Mouse (Mus musculus) stomach, embryonic 15.5 days (tissue): ENCODE data around the gene Ddx4. TPM values are rescaled to one million over a fixed set of nuclear protein-coding genes. Genes with fewer than 3 reads are reported as not detected.
"Not testable (repeated sequence)": the region's sequence is repeated elsewhere in the genome, so short reads cannot be mapped to it uniquely, and the experiment has no call there.

Experiments used
- ATAC-seq: fragments of 200-750 bp; cut with Nextera tagmentation; 2 replicates; pipeline ENCODE4 v1.8.0; 2017; ENCODE audit warnings: low read depth, moderate number of reproducible peaks, moderate TSS enrichment; ENCODE audit not compliant: insufficient read depth, low FRiP score
- H3K27ac ChIP-seq: fragments of 300-500 bp; sonication (generic); 2 replicates; pipeline ENCODE4 v1.5.1; 2015; ENCODE audit warnings: mild to moderate bottlenecking, inconsistent platforms
- H3K27me3 ChIP-seq: fragments of 300-500 bp; sonication (generic); replicated peaks from 2 replicates; pipeline ENCODE4 v1.6.1; 2015; ENCODE audit warnings: inconsistent platforms
- H3K36me3 ChIP-seq: fragments of 300-500 bp; sonication (generic); 2 replicates; pipeline ENCODE4 v1.6.1; 2015; ENCODE audit warnings: inconsistent platforms
- H3K4me1 ChIP-seq: fragments of 300-500 bp; sonication (generic); 2 replicates; pipeline ENCODE4 v1.6.1; 2015; ENCODE audit warnings: inconsistent platforms
- H3K4me2 ChIP-seq: fragments of 300-500 bp; sonication (generic); 2 replicates; pipeline ENCODE4 v1.6.1; 2015; ENCODE audit warnings: mild to moderate bottlenecking, inconsistent platforms
- H3K4me3 ChIP-seq: fragments of 300-500 bp; sonication (generic); replicated peaks from 2 replicates; pipeline ENCODE4 v1.5.1; 2015; ENCODE audit warnings: inconsistent platforms
- H3K9ac ChIP-seq: fragments of 300-500 bp; sonication (generic); 2 replicates; pipeline ENCODE4 v1.6.1; 2015; ENCODE audit warnings: inconsistent platforms
- H3K9me3 ChIP-seq: fragments of 300-500 bp; sonication (generic); 2 replicates; pipeline ENCODE4 v1.6.1; 2016; ENCODE audit warnings: inconsistent platforms
- WGBS: fragments of 180-500 bp; shearing (Covaris S2); methylation state at CpG from one replicate; pipeline ENCODE4 v1.1.7; 2015; 5-methylcytosine and 5-hydroxymethylcytosine counted together
- polyA plus RNA-seq: library from polyadenylated mRNA; unstranded; fragments of >200 nt; fragmentation: Nextera tagmentation; extraction: Ambion mirVana; gene quantifications from 2 replicates; pipeline ENCODE4 v1.2.1, GENCODE M21; 2015

Gene Ddx4
- polyA plus RNA-seq, 1 experiment from 2014 or later, result 0.17 TPM

GRCm38 (mm10) chr13:112625566-112625965 lies 26.7 kb downstream of the Ddx4 start:
- Histone ChIP-seq H3K4me3 (no peak overlapping the region), H3K36me3 (no peaks in the 10 kb centered on the region), H3K9me3 (no peaks in the 10 kb centered on the region), H3K27me3 (no peaks in the 10 kb centered on the region), H3K27ac (no peak overlapping the region), H3K4me2 (no peak overlapping the region), H3K9ac (no peak overlapping the region), H3K4me1 (no peaks in the 10 kb centered on the region)
- no peak for ATAC-seq

DNA sequence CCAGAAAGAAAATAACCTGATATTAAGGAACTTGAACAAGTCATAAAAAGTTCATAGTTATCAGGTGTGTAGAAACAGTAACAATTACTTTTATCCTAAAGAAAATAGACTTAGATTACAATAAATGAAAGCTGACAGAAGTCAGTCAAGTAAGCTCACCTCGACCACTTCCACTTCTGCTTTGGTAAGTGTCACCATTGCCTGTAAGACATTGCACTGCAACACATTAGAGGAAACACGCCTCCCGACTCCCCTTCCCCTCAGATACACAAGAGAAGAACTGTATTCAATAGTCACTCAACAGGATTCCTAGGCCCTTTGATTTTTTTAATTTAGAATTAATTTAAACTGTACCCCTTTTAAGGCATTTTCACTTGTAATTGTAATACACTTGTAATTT lies 27.7 kb downstream of the Ddx4 start:
- Histone ChIP-seq H3K36me3 (no peaks in the 10 kb centered on the region), H3K27me3 (no peaks in the 10 kb centered on the region), H3K9me3 (no peaks in the 10 kb centered on the region), H3K27ac (no peak overlapping the region), H3K9ac (no peak overlapping the region), H3K4me2 (no peak overlapping the region), H3K4me3 (no peak overlapping the region), H3K4me1 (no peaks in the 10 kb centered on the region)
- WGBS, result 60% methylated on average over 3 of the region's 3 CpGs
- ATAC-seq, result no peak

DNA sequence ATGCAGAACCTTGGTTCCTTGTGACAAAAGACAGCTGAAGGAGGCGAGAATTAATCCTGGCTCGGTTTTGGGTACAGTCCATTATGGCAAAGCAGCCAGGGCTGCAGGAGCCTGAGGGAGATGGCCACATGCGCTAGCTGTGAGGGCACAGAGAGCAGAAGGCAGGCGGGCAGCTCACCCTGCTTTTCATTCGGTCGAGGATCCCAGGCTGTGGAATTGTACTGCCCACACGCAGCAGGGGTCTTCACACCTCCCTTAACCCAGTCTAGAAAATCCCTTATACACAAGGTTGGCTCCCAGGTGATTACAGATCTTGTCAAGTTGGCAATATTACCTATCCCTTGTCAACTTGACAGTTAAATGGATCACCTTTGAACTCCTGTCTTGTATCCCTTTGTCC lies 28.6 kb downstream of the Ddx4 start:
- WGBS, result 51% methylated on average over 7 of the region's 7 CpGs
- H3K4me2 ChIP-seq, result no peak overlapping the region
- no peak for ATAC-seq
- H3K4me1 ChIP-seq, result no peaks in the 10 kb centered on the region
- H3K4me3 ChIP-seq, result no peak overlapping the region
- no peaks in the 10 kb centered on the region for H3K27me3 ChIP-seq
- no peak overlapping the region for H3K9ac ChIP-seq
- no peaks in the 10 kb centered on the region for H3K36me3 ChIP-seq
- no peaks in the 10 kb centered on the region for H3K9me3 ChIP-seq
- H3K27ac ChIP-seq, result no peak overlapping the region

DNA sequence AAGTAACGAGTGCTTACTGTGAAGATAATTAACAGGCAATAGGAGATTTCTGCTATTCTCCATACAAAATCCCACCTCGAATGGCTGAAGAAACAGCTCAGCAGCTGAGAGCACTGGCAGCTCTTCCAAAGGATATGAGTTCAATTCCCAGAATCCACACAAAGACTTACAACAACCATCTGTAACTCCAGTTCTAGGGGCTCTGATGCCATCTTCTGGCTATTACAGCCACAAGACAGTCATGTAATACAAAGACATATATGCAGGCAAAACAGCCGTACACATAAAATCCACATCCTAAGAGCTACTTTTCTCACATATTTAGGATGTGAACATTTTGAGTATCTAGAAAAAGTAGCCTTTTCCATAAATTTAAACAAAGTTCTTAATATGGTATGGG lies 30.7 kb downstream of the Ddx4 start:
- Histone ChIP-seq H3K9ac (no peak overlapping the region), H3K27ac (no peak overlapping the region), H3K27me3 (no peaks in the 10 kb centered on the region), H3K4me1 (no peaks in the 10 kb centered on the region), H3K4me3 (no peak overlapping the region), H3K36me3 (no peaks in the 10 kb centered on the region), H3K4me2 (no peak overlapping the region), H3K9me3 (no peaks in the 10 kb centered on the region)
- 53% methylated on average over 3 of the region's 3 CpGs for WGBS
- ATAC-seq, result no peak

DNA sequence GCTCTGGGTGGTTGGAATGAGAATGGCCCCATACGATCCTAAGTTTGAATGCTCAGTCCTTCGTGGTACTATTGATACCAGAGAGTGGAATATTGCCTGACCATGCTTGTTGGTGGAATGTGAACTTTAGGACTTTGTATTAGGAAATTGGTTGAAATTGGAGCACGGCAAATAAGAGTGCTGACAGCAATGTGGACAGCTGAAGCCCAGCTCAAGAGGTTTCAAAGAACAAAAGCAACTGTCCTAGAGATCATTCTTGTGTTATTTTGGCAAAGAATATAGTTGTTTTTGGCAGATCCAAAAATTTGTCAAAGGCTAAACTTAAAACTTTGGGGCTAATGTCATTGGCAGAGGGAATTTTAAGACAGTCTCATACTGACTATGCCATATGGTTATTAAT lies 43.7 kb downstream of the Ddx4 start:
- WGBS, result 84% methylated on average over 3 of the region's 3 CpGs
- Histone ChIP-seq H3K27me3 (no peaks in the 10 kb centered on the region), H3K4me3 (no peak overlapping the region), H3K9me3 (no peaks in the 10 kb centered on the region), H3K4me1 (no peaks in the 10 kb centered on the region), H3K36me3 (no peaks in the 10 kb centered on the region), H3K4me2 (no peak overlapping the region), H3K27ac (no peak overlapping the region), H3K9ac (no peak overlapping the region)
- no peak for ATAC-seq

- H3K27ac ChIP-seq, result no peak overlapping the region
- 58% methylated on average over 4 of the region's 4 CpGs for WGBS
Observed at GRCm38 (mm10) chr13:112604411-112604810, 47.9 kb downstream of the Ddx4 start.

GRCm38 (mm10) chr13:112603839-112604238 lies 48.4 kb downstream of the Ddx4 start:
- Histone ChIP-seq H3K9ac (no peak overlapping the region), H3K36me3 (no peaks in the 10 kb centered on the region), H3K27me3 (no peaks in the 10 kb centered on the region), H3K4me3 (no peak overlapping the region), H3K4me1 (no peaks in the 10 kb centered on the region), H3K27ac (no peak overlapping the region), H3K4me2 (no peak overlapping the region), H3K9me3 (no peaks in the 10 kb centered on the region)
- WGBS, result 83% methylated on average over 1 of the region's 1 CpGs
- ATAC-seq, result no peak

More at GRCm38 (mm10) chr13:112604411-112604810, 47.9 kb downstream of the Ddx4 start:
- Histone ChIP-seq H3K4me3 (no peak overlapping the region), H3K9me3 (no peaks in the 10 kb centered on the region), H3K4me2 (no peak overlapping the region), H3K9ac (no peak overlapping the region), H3K36me3 (no peaks in the 10 kb centered on the region), H3K27me3 (no peaks in the 10 kb centered on the region), H3K4me1 (no peaks in the 10 kb centered on the region)
- no peak for ATAC-seq

GRCm38 (mm10) chr13:112602607-112603006 lies 49.7 kb downstream of the Ddx4 start:
- Histone ChIP-seq H3K4me1 (no peaks in the 10 kb centered on the region), H3K27me3 (no peaks in the 10 kb centered on the region), H3K4me3 (no peak overlapping the region), H3K36me3 (no peaks in the 10 kb centered on the region), H3K27ac (no peak overlapping the region), H3K9ac (no peak overlapping the region), H3K9me3 (no peaks in the 10 kb centered on the region), H3K4me2 (no peak overlapping the region)
- ATAC-seq, result no peak
- WGBS, result 83% methylated on average over 2 of the region's 2 CpGs

DNA sequence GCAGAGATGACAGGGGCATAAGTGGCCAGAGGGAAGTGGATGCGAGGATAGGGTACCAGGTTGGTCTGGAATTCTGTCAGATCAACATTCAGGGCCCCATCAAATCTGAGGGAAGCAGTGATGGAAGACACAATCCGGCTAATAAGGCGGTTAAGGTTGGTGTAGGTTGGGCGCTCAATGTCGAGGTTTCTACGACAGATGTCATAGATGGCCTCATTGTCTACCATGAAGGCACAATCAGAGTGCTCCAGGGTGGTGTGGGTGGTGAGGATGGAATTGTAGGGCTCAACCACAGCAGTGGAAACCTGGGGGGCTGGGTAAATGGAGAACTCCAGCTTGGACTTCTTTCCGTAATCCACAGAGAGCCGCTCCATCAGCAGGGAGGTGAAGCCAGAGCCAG lies 58.0 kb downstream of the Ddx4 start, which contains the start of gene Il31ra:
TSS of gene Il31ra (minus strand) at position 101 of the 400 bp plus-strand sequence.
- WGBS, result 95% methylated on average over 6 of the region's 8 CpGs

GRCm38 (mm10) chr13:112590254-112590653 lies 62.0 kb downstream of the Ddx4 start:
- Histone ChIP-seq H3K27ac (no peak overlapping the region), H3K4me3 (no peak overlapping the region), H3K9ac (no peak overlapping the region), H3K4me1 (no peaks in the 10 kb centered on the region), H3K36me3 (no peaks in the 10 kb centered on the region), H3K4me2 (no peak overlapping the region), H3K27me3 (no peaks in the 10 kb centered on the region), H3K9me3 (no peaks in the 10 kb centered on the region)
- 35% methylated on average over 2 of the region's 2 CpGs for WGBS
- ATAC-seq, result no peak

More for the DNA sequence above, 58.0 kb downstream of the Ddx4 start, which contains the start of gene Il31ra:
- H3K4me3 ChIP-seq, H3K27ac ChIP-seq, H3K9me3 ChIP-seq, H3K9ac ChIP-seq, H3K27me3 ChIP-seq, H3K4me2 ChIP-seq, H3K4me1 ChIP-seq, H3K36me3 ChIP-seq, ATAC-seq: not testable (repeated sequence)

DNA sequence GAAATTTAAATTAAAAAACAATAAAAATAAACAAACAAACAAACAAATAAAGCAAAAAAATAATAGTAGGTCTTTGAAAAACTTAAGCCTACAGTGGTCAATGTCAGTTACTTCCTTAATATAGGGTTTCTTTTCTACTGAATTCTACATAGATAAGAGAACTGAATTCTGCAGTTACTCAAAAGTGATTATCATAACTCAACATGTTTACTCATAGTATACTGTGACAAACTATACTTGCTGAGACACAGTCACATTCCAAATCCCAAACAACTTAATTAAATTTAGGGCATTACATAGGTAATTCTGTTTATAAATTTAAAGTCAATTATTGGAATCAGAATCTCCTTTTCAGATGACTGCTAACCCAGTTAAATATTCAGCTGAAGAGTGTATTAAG lies 62.6 kb downstream of the Ddx4 start:
- Histone ChIP-seq H3K27me3 (no peaks in the 10 kb centered on the region), H3K9me3 (no peaks in the 10 kb centered on the region), H3K27ac (no peak overlapping the region), H3K36me3 (no peaks in the 10 kb centered on the region), H3K9ac (no peak overlapping the region), H3K4me2 (no peak overlapping the region), H3K4me1 (no peaks in the 10 kb centered on the region), H3K4me3 (no peak overlapping the region)
- no peak for ATAC-seq

DNA sequence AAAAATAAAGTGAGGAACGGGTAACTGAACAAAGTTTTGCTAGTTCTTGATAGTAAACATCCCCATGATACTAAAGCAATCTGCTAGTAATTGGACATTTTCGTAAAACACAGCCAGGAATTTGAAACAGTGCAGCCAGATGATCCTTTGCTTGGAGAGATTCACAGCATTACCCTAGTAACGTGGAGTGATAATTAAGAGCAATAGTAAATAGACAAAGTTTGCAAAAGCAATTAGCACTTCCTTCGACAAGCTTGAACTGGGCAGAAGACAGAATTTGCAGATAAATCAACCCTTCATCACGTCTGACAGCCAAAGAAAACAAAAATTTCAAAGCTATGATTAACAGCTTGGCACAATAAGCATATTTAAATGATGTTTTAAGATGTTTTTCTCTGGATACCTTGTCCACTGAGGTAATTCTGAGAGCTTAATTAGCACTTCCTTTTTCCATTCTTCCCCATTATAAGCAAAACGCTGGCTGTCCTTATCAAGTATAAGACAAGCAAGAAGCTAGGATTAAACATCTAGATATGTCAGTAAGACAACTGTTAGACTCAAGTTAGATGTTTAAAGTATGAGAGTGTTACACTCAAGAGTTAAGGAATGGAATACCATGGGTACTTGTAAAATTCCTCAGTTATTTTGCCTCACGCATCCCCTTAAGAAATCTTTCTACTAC lies 67.6 kb downstream of the Ddx4 start:
- Histone ChIP-seq H3K36me3 (no peaks in the 10 kb centered on the region), H3K9ac (no peak overlapping the region), H3K4me2 (no peak overlapping the region), H3K9me3 (no peaks in the 10 kb centered on the region), H3K27me3 (no peaks in the 10 kb centered on the region), H3K4me1 (no peaks in the 10 kb centered on the region), H3K27ac (no peak overlapping the region), H3K4me3 (no peak overlapping the region)
- ATAC-seq, result no peak
- WGBS, result 51% methylated on average over 7 of the region's 7 CpGs

- Histone ChIP-seq H3K9ac (no peak overlapping the region), H3K4me2 (no peak overlapping the region), H3K4me1 (no peaks in the 10 kb centered on the region), H3K27ac (no peak overlapping the region), H3K27me3 (no peaks in the 10 kb centered on the region; the same call in 1 of the 2 replicates), H3K4me3 (no peak overlapping the region), H3K36me3 (no peaks in the 10 kb centered on the region), H3K9me3 (no peaks in the 10 kb centered on the region)
- WGBS, result 74% methylated on average over 8 of the region's 8 CpGs
- no peak for ATAC-seq
Observed at GRCm38 (mm10) chr13:112582291-112582690, 70.0 kb downstream of the Ddx4 start.
